Mouse (Mus musculus) c-Kit-positive CD71-positive TER-119-negative erythroid progenitor cells, embryonic 14.5 days (primary cell): Measurements from ENCODE around the gene Tspan33.
"Not testable (repeated sequence)": the region's sequence is repeated elsewhere in the genome, so short reads cannot be mapped to it uniquely, and the experiment has no call there.

Experiments used
- DNase-seq: peaks from one replicate; pipeline ENCODE4 v3.0.0-alpha.2; 2013; ENCODE audit warnings: low read depth

The Tspan33 gene

DNA sequence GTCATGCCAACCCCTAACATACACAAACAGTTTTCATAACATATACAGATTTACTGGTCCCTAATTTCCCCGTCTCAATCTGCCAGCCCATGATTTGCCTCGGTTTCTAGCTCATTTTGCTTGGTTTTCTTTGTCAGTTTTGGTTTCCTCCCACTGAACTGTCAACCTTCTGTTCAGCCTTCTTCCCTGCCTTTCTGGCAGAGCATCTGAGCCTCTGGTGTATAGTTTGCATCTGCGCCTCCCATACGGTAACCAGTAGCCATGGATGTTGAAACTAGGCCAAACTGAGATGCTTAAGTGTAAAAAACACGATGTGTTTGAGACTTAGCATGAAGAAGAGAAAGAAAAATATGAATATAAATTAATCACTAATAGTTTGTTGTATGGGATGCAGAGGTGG, 62.0 kb downstream of the Tspan33 start:
- no peak for DNase-seq

DNA sequence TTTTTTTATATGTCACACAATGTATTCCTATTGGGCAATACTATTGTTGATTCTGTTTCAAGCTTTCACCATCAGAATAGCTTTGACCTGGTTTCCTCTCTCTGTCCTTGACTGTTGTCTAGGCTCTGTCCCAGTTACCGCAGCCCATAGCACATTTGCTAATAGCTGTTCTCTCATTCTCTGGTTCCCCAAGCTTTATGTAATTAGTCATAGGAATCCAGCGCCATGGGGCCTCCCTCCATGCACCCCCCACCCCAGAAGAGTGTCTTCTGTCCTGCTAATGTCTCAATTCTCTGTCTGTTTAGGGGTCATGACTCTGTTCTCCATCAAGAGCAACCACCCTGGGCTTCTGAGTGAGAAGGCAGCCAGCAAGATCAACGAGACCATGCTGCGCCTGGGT, 62.5 kb downstream of the Tspan33 start:
- DNase-seq: no peak

- DNase-seq: peak; percentile 75
Measured at GRCm38 (mm10) chr6:29758417-29758816, 64.4 kb downstream of the Tspan33 start.

DNA sequence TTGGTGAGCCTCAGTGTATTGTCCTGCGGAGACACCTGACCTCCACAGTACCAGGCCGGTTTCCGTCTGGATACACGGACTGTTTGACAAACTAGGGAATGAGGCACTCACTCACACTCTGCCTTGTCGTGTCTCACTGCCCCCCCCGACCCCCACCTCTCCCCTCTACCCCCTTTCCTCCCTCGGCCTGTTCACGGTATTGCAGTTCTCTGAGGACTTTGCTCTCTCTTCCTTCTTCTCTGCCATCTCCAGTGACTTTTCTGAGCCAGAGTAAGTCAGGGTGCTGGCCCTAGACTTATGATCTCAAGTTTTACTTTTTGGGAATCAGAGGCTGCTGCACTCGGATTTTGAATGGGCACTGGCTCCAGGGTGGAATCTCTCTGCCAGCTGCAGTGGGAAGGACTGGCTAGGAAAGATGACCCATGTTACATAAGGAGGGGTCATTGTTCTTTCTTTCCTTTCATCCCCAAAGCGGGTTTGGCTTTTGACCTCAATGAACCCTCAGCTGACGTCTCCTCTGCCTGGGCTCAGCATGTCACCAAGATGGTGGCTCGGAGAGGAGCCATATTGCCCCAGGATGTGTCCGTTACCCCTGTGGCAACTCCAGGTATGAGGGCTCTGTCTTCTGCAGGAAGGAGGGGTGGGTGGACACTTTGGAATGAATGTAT, 65.1 kb downstream of the Tspan33 start:
- no peak for DNase-seq

GRCm38 (mm10) chr6:29760397-29760796, 66.4 kb downstream of the Tspan33 start:
- DNase-seq: not testable (repeated sequence)

DNA sequence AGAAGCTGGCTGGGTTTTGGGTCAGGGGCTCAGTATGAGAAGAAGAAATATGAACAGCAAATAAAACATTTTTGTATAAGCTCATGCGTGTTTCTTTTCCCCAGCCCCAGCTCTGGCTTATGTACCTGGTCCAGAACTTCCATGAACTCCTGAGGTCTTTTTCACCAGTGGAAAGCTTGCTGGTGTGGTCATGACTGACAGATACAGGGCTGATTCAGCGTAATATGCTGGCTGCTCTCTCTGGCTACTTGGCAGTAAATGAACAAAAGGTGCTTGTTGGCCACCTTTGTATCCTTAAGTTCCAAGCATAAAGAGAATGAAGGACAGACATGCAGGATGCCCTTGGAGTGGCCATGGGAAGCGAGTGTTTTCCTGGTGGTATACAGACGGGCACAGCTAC, 67.3 kb downstream of the Tspan33 start:
- no peak for DNase-seq

- DNase-seq: peak; percentile 33
Measured at GRCm38 (mm10) chr6:29762524-29762923, 68.5 kb downstream of the Tspan33 start.

GRCm38 (mm10) chr6:29766874-29767273, 72.9 kb downstream of the Tspan33 start:
- no peak for DNase-seq
